24 mouse cellular contexts compared by ENCODE assay signal in genomic region chr1:66351366-66351765, GRCm38 (mm10).
"Had no signal": no experiment of that assay in that cellular context is flagged by ENCODE, and none has a peak within 500 bp of the region (broad histone marks: within the 10 kb centered on the region; RNA-seq: fewer than 3 reads in every experiment).

No protein-coding gene starts in this region.

- DNase-seq: forebrain, postnatal 0 days; gastrocnemius, postnatal 14 days; gastrocnemius, postnatal 36 days; heart, adult 11 months; heart, adult 2 months; heart, postnatal 14 days; heart, postnatal 36 days; kidney, postnatal 14 days; layer of hippocampus, adult 9-11 months; layer of hippocampus, postnatal 36 days; left cerebral cortex, postnatal 4 days; lung, adult 18-20 months had no signal

- H3K27ac ChIP-seq: heart, adult 2 months; heart, embryonic 13.5 days; heart, embryonic 15.5 days; hindbrain, embryonic 13.5 days; hindbrain, embryonic 15.5 days; hindbrain, postnatal 0 days; kidney, embryonic 15.5 days; limb, embryonic 13.5 days; limb, embryonic 15.5 days; liver, embryonic 12.5 days; liver, embryonic 14.5 days had no signal

- H3K36me3 ChIP-seq: heart, embryonic 13.5 days; heart, embryonic 15.5 days; hindbrain, embryonic 13.5 days; kidney, embryonic 15.5 days; limb, embryonic 13.5 days; limb, embryonic 15.5 days; liver, embryonic 12.5 days had no signal

- H3K4me3 ChIP-seq: heart, adult 2 months; heart, embryonic 13.5 days; heart, embryonic 15.5 days; hindbrain, embryonic 13.5 days; hindbrain, embryonic 15.5 days; kidney, embryonic 15.5 days; limb, embryonic 13.5 days; limb, embryonic 15.5 days; liver, embryonic 12.5 days had no signal

- H3K9ac ChIP-seq: forebrain, postnatal 0 days; heart, embryonic 13.5 days; heart, embryonic 15.5 days; hindbrain, embryonic 13.5 days; hindbrain, embryonic 15.5 days; kidney, embryonic 15.5 days; limb, embryonic 13.5 days; limb, embryonic 15.5 days; liver, embryonic 12.5 days; liver, embryonic 14.5 days had no signal

- H3K27me3 ChIP-seq: heart, embryonic 13.5 days; heart, embryonic 15.5 days; hindbrain, embryonic 13.5 days; hindbrain, embryonic 15.5 days; kidney, embryonic 15.5 days; limb, embryonic 13.5 days; limb, embryonic 15.5 days; liver, embryonic 12.5 days had no signal

- H3K9me3 ChIP-seq: heart, embryonic 13.5 days; heart, embryonic 15.5 days; hindbrain, embryonic 13.5 days; hindbrain, embryonic 15.5 days; kidney, embryonic 15.5 days; limb, embryonic 13.5 days; limb, embryonic 15.5 days; liver, embryonic 12.5 days had no signal

- H3K4me1 ChIP-seq: heart, embryonic 13.5 days; heart, embryonic 15.5 days; kidney, embryonic 15.5 days; liver, embryonic 12.5 days had no signal

- ATAC-seq: forebrain, postnatal 0 days; hindbrain, postnatal 0 days; intestine, embryonic 16.5 days; liver, embryonic 12.5 days had no signal

- H3K4me2 ChIP-seq: heart, embryonic 11.5 days; heart, embryonic 13.5 days; heart, embryonic 15.5 days; hindbrain, embryonic 13.5 days; hindbrain, embryonic 15.5 days; kidney, embryonic 15.5 days; limb, embryonic 13.5 days; limb, embryonic 15.5 days; liver, embryonic 12.5 days had no signal
